Mouse (Mus musculus) liver, embryonic 14.5 days (tissue): Measurements from ENCODE around the gene Prkci.

Experiments
- CTCF ChIP-seq: IDR thresholded peaks from 2 replicates; pipeline ENCODE4 v1.5.1; 2016; ENCODE audit warnings: antibody characterized with exemption, low read depth, control low read depth
- EP300 ChIP-seq: IDR thresholded peaks from 2 replicates; pipeline ENCODE4 v1.6.1; 2016; ENCODE audit warnings: antibody characterized with exemption, low read depth

- TF ChIP-seq CTCF (no peak), EP300 (no peak)
Measured at GRCm38 (mm10) chr3:31088789-31089775, 93.5 kb downstream of the Prkci start.
